16 mouse cellular contexts compared by ENCODE assay signal in the genomic region with DNA sequence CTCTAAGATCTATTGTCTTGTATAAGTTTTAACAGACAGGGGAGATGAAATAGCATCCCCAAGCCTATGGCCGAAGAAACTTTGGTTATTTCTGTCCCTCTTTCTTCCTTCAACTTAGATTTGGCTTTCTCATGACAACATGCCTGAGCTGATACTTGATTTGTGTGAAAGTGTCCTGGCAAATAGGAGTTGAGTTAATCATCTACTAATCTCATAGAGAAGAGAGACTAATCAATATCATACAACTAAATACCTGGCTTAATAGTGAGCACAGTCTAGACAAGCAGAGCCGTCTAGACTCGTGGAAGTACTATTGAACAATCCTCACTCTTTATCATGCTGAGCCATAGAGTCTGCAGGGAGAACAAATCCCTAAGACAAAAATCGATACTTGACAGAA.
"Had no signal": no experiment of that assay in that cellular context is flagged by ENCODE, and none has a peak within 500 bp of the region (broad histone marks: within the 10 kb centered on the region; RNA-seq: fewer than 3 reads in every experiment).

No protein-coding gene starts in this region.

- H3K9ac ChIP-seq: neural tube, embryonic 13.5 days; neural tube, embryonic 15.5 days; stomach, embryonic 15.5 days had no signal

- H3K4me3 ChIP-seq: neural tube, embryonic 13.5 days; neural tube, embryonic 15.5 days; stomach, embryonic 15.5 days had no signal

- H3K27me3 ChIP-seq: neural tube, embryonic 13.5 days; neural tube, embryonic 15.5 days; stomach, embryonic 15.5 days had no signal

- H3K4me1 ChIP-seq: neural tube, embryonic 13.5 days; neural tube, embryonic 15.5 days; stomach, embryonic 15.5 days had no signal

- H3K4me2 ChIP-seq: neural tube, embryonic 13.5 days; neural tube, embryonic 15.5 days; stomach, embryonic 15.5 days had no signal

- H3K27ac ChIP-seq: neural tube, embryonic 13.5 days; neural tube, embryonic 15.5 days; stomach, embryonic 15.5 days; stomach, postnatal 0 days had no signal

- H3K36me3 ChIP-seq: neural tube, embryonic 13.5 days; neural tube, embryonic 15.5 days; stomach, embryonic 15.5 days had no signal

- DNase-seq: retina, postnatal 1 day; right cerebral cortex, adult 18-20 months; right cerebral cortex, postnatal 14 days; right cerebral cortex, postnatal 25 days; right cerebral cortex, postnatal 4 days; spleen, adult 18-20 months; thymus, adult 18-20 months; thymus, adult 2 months; thymus, postnatal 14 days; thymus, postnatal 25 days; thymus, postnatal 36 days; thymus, postnatal 4 days had no signal

- H3K9me3 ChIP-seq: neural tube, embryonic 13.5 days; neural tube, embryonic 15.5 days; stomach, embryonic 15.5 days had no signal
